Mouse (Mus musculus) adrenal gland, adult (tissue): Measurements from ENCODE around the gene Myh4.

Experiments
- DNase-seq, 2 experiments: peaks; one replicate each; pipeline ENCODE4 v3.0.0; 2022 to 2023; ENCODE audit warnings: low spot score in 1 of 2; ENCODE audit not compliant: inconsistent age in 2 of 2

The Myh4 gene

DNA sequence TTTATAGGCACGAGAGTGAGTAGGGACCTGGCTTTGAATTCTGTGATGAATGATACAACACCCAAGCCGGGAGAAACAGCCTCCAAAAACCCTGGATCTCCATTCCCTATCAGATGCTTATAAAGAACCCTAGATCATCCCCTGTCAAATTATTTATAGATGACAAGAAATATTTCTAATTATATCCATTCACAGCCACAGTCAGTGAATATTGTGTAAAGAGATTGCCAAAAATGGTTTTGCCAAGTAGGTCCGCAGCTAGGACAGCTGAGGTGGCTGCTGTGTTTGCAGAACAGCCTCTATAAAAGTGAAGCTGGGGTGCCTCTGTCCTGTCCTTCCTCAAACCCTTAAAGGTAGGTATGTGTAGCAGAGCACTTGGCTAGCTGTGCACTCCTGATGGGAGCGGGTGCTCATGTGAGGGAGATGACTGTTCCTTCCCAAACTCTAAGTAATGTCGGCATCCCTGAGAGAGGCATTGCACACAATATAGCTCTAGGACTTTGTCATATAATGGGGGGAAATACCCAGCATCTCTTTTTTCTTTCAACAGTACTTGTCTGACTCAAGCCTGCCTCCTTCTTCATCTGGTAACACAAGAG is at the start of gene Myh4:
Myh4 (plus strand) TSS at position 549 of the 599 bp plus-strand sequence.
- DNase-seq = no peak

DNA sequence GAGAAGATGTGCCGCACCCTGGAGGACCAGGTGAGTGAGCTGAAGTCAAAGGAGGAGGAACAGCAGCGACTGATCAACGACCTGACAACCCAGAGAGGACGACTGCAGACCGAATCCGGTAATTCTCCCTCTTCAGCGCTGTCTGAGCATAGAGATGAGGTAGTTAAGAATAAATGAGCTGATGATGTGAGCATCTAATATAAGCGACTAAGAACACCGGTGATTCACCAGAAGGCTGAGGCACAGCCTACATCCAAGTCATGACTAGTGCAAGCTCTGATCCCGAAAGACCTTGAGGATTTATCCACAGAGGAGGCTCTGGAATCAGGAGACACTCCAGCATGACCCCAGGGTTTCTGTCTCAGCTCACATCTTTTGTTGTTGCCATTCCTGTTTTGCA is 47.5 kb upstream of the Myh4 start:
- DNase-seq = no peak

DNA sequence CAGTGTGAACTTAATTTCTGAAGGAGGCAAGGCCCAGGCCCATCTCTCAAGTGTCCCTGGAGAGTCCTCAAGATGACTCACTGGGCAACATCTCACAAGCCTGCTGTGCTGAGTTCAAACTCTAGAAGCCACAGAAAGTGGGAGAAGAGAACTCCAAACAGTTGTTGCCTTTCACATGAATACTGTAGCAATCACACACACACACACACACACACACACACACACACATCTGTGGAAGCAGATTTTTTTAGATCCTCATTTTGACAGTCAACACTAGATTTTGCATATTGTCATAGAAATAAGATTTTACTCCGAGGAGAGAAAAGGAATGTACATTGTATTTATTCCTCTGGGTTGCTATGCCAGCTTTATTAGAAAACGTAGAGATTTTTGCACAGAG is 47.0 kb upstream of the Myh4 start:
- no peak for DNase-seq

DNA sequence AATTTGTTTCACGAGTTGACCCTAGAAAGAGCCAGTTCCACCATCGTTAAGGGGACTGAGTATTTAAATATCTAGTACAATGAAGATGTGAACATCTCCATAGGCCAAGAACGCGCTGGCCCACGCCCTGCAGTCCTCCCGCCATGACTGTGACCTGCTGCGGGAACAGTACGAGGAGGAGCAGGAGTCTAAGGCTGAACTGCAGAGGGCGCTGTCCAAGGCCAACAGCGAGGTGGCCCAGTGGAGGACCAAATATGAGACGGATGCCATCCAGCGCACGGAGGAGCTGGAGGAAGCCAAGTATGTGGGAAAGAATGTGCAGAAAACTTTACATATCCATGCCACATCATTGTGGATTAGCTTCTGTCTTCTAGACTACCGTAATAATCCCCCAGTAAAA is 46.3 kb upstream of the Myh4 start:
- DNase-seq = no peak

DNA sequence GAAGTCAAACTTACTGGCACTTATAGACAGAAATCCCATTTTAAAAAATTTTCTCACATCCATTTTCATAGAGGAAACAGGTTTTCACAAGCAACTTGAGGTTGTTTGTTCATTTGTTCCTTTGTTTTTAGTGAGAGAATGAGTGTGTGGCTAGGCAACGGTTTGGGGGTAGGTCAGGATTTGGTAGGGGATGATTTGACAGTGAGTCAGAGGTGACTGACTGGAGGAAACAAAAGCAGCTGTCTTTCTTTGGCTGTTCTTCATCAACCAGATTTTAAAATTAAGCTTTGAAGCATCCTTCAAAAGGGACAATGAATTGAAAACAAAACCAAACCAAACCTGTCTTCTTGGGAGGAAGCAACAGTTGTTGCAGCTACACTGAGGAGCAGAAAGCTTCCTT is 38.5 kb upstream of the Myh4 start:
- DNase-seq = no peak

DNA sequence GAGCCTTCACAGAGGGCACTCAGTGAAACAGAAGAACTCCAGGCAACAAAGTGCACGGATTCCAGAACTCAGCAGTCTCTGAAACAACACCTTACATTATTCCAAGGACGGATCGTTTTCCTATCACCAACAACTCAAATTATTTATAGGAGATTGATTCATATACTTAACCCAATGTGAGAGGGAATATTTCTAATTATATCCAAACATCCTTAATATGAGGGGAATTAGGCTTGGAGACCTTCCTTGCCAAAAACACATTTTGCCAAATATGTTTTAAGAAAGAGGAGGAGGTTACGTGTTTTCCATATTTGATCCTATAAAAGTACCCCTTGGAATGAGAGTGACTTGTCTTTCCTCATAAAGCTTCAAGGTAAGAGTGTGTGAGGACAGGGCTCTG is 38.1 kb upstream of the Myh4 start, which contains the start of gene Myh1:
Myh1 (plus strand) TSS at position 301 of the 400 bp plus-strand sequence.
- no peak for DNase-seq

DNA sequence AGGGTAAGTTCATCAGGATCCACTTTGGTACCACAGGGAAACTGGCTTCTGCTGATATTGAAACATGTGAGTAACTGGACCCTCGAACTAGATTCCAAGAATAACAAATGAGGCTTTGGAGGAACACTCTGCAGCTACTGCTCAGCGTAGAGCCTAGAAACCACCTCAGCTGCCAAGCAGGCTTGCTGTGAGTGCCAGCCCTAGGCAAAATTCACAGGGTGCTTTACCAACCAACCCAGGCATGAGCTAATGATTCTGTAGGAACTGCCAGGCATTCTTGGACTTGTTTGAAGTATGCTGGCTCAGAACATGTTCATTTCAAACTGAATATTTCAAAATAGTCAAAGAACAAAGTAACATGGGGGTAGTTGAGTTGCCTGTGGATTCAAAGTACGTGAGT is 33.1 kb upstream of the Myh4 start:
- DNase-seq = peak in 1 of 2 experiments; percentile 41

DNA sequence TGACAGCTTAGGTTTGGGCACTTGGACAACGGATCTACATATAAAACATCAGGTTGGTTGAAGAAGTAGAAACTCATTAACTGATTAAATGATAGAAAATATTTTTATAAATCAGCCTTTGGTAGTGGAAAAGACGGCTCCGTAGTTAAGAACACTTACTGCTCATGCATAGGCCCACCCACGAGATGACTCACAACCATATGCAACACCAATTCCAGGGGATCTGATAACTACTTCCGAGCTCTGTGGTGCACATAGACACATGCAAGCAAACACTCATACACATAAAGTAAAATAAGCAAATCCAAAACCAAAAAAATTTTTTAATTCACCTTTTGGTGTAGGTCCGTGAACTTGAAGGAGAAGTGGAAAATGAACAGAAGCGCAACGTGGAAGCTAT is 16.0 kb upstream of the Myh4 start:
- no peak for DNase-seq

DNA sequence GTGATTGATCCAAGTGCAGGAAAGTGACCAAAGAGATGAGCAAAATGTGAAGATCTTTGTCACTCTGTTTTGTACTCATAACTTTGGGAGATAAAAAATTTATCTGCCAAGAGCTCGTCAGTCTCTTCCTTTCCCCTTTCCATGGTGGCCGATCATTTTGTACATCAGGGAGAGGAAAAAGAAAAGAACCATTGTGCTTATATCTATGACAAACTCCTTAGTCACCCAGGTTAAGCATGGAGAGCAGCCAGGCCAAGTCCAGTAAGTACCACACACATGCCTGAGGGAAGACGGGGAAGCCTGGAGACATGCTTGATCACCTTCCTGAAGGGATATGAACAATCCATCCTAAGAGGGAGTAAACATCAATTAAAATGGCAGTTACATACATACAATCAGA is 13.4 kb upstream of the Myh4 start:
- DNase-seq = no peak

DNA sequence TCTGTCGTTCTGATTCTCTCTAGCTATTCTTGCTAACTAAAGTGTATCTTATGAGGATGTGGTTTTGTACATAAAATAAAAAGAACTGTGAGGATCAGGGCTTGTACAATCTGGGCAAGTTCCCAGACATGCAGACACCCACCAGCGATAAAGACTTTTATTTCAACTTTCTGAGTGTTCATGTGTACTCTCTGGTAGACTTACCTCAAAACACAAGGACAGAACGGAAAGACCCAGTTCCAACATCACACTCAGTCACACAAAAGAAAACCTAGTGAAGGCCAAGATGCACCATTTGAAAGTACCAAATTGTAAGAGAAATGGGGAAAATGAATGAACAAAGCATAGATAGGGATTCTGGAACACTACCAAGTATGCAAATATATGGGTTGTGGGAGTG is 9.1 kb upstream of the Myh4 start:
- no peak for DNase-seq

DNA sequence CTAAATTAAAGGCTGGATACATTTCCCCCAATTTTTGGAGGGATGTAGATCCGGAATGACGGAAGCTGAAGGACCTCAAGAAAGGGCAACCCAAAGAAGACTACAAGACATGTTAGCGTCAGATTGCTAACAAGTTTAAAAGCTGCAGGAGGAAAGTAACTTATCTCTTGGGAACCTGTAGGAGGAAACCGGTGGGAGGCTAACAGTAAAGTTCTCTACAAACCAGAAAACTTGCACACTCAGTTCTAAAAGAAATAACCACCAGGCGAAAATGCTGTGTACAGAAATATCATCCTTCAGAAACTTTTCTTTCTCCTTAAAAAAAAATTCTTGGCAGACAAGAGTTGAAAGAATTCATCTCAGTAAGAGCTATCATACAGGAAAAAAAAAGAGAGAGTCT is 8.7 kb upstream of the Myh4 start:
- DNase-seq = no peak

DNA sequence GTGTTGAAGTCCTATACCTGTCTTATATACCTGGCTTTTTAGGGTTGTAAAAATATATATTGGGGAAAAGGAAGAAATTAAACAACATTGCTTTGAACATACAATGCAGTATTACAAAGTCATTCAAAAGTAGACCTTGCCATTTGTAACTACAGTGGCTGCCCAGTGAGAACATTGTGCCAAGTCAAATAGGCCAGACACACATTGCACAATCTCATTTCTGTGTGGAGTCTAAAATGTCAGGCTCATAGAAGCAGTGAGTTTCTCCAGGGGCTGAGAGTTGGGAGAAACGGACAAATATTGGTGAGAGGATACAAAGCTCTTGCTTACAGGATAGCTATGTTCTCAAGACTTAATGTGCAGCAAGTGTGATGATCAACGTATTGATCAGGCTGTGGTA is 7.9 kb upstream of the Myh4 start:
- peak; percentile 41 to 79 for DNase-seq

DNA sequence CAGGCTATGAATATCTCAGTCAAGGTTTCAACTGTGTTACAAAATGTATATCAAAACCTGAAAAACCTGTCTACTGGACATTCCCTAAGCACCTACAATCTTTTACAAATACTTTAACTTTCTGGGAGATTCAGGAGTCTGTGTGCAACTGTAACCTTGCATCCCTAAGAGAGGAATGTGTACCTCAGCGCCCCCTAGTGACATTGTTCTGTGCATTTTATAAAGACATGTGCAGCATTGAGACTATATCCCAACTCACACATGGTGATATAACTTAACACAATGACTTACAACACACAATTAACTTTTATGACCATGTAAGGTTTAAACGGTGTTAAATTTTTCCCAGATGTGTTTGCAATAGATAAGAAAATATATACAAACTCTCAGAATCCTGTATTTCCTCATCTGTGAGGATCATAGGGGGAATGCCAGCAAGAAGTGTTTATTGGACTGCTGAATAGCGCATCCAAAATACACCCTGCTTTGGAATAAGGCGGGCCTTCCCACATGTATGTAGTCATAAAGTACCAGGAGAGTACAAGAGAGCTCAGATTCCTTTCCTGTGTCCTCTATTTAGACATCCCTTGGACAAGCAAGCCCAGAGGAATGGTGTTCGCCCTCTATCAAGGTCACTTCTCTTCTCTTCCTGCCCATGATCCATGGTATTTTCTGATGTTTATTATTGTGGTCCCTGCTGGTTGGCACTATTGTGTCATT is 2.0 kb upstream of the Myh4 start:
- DNase-seq = peak; percentile 43 to 88

DNA sequence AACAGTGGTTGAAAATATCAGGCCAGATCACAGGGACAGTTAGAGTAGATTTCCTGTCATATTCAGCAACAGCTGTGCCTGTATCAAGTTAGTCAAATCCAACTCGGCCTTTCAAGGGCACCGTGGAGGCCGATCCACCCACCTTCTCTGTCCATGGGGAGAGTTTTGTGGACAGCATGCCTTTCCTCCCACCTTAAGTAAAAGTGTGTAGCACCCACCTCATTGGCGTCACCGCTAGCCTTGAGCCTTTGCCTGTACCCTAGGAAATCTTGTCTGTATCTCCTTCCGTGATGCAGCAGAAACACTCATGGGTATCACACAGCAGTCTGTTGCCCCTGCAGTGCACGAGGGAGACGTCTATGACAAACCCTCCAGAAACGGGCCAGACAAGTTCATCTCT is 1.0 kb upstream of the Myh4 start:
- no peak for DNase-seq

DNA sequence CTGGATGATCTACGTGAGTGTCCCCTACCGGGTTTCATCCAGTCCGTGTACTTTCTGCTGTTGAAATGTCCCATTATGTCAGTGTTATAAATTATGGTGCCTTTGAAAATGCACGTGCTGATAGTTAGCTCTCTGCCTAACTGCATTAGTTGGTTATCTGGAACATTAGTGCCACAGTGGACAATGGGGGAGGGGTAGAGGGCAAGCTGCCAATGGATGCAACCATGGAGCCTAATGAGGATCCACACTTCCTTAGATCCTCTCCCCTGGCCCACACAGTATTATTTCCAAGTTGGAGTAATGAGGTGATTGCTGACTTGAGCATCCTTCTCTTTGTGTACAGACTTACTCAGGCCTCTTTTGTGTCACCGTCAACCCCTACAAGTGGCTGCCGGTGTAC is 3.2 kb downstream of the Myh4 start:
- no peak for DNase-seq

DNA sequence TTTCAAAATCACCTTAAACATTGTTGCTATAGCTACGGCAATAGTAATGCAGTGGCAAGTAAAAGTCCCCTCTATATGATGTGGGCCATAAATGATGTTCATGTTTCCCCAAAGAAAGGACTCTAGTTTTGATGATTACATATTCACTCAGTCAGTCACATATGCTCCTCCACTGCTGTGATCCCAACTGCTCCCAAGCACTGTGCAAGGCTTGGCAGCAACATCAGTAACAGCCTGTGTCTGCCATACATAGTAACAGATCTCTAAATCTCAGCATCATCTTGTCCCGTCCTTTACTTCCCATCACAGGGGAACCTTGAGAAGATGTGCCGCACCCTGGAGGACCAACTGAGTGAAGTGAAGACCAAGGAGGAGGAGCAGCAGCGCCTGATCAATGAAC is 15.9 kb downstream of the Myh4 start:
- no peak for DNase-seq

DNA sequence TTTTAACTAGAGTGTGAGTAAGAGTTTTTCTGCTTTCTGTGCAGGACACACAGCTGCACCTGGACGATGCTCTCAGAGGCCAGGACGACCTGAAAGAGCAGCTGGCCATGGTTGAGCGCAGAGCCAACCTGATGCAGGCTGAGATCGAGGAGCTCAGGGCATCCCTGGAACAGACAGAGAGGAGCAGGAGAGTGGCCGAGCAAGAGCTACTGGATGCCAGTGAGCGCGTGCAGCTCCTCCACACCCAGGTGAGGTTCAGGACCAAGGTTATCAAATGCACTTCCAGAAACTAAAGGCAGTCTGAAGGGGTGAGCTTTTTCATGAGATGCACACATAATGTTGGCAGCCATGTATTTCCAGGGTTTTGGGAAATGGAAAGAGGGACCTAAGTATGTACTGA is 19.2 kb downstream of the Myh4 start:
- DNase-seq = no peak

DNA sequence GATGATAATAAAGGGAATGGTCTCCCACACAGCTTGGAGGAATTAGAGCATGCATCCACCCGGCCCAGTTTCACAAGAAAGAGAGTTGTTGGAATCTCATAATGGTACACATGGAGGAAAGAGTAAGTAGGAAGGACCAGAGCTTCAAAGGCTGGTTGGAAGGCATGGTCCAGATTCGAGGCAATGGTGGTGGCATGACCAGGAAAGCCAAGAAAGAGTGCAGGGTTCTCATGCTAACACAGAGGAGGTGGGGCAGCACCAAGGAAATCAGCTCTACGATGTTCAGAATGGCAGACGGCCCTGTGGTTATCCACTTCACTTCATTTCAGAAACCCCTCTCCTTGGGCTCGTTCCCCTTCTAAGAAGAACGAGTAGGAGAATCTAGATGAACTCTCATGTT is 23.1 kb downstream of the Myh4 start:
- no peak for DNase-seq

DNA sequence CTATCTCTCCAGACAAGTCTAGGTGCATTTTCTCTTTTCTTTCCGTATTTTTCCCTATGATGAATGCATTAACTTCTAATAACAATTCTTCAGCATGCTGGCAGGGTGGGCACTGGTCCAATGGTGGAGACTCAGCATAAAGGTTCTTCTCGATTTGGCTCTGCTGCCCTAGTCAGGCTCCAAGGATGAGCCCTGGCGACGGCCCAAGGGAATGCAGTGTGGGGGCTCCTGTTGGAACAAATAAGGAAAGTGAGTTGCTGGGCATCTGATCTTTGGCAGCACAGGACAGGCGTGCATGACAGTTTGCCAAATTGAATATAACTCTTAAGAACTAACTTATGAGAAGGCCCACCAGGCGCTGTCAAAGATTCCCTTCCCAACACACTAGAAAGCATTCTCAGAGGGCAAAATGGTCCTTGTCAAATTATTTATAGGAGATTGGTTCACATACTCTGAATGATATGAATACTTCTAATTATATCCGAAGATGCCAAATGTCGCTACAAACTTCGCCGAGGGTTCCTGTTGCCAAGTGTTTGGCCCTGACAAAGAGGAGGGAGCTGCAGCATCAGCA is 38.9 kb downstream of the Myh4 start, which contains the start of gene Myh8:
Myh8 (plus strand) TSS at position 524 of the 574 bp plus-strand sequence.
- DNase-seq = peak in 1 of 2 experiments; percentile 20

DNA sequence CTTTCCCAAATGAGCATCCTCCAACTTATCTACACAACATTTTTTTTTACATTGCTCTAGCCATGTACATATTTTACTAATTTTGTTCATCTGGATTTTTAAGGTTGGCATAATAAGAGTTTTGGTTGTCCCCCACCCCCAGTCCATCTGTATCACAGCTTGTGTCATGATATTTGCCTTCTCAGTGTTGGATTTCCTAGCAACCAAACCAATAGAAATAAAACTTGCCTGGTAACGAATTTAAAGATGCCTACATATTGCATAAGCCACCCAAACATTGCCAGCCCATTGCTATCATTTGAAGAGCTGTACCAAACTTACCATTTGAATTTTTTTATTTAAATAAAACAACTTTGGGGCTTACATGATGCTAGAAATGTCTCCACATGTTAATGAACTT is 55.6 kb downstream of the Myh4 start:
- no peak for DNase-seq
